Mouse (Mus musculus) heart, adult 2 months (tissue): ENCODE measurements around the gene Stard5. TPM values are rescaled to one million over a fixed set of nuclear protein-coding genes. Genes with fewer than 3 reads are reported as not detected.

Experiments
- DNase-seq, 2 experiments: peaks; one replicate each; pipeline ENCODE4 v3.0.0; 2021
- H3K27ac ChIP-seq: fragments of 200-600 bp; 2 replicates; pipeline ENCODE4 v1.8.1; 2022
- H3K27me3 ChIP-seq: fragments of 200-500 bp; 2 replicates; pipeline ENCODE4 v1.6.1; 2012; ENCODE audit warnings: mild to moderate bottlenecking, low read length, inconsistent platforms, mixed read lengths; ENCODE audit not compliant: control insufficient read depth, insufficient read depth
- H3K36me3 ChIP-seq: fragments of 200-500 bp; 2 replicates; pipeline ENCODE4 v1.6.1; 2012; ENCODE audit warnings: low read length, inconsistent platforms; ENCODE audit not compliant: control insufficient read depth, insufficient read depth
- H3K4me1 ChIP-seq: fragments of 200-500 bp; 2 replicates; pipeline ENCODE4 v1.6.1; 2011; ENCODE audit warnings: low read length; ENCODE audit not compliant: control insufficient read depth, insufficient read depth
- H3K4me3 ChIP-seq: fragments of 200-600 bp; 2 replicates; pipeline ENCODE4 v1.8.1; 2022
- H3K79me2 ChIP-seq: fragments of 200-500 bp; replicated peaks from 2 replicates; pipeline ENCODE4 v1.6.1; 2012; ENCODE audit warnings: mild to moderate bottlenecking, inconsistent platforms, low read length, moderate library complexity, mixed read lengths; ENCODE audit not compliant: control insufficient read depth, insufficient read depth
- H3K9ac ChIP-seq: fragments of 200-500 bp; 2 replicates; pipeline ENCODE4 v1.6.1; 2012; ENCODE audit warnings: low read depth, mild to moderate bottlenecking, control low read depth, inconsistent platforms, low read length, mixed read lengths
- CTCF ChIP-seq: fragments of 200-600 bp; IDR thresholded peaks from 2 replicates; pipeline ENCODE4 v1.8.1; 2022; ENCODE audit warnings: antibody characterized with exemption, mild to moderate bottlenecking, moderate library complexity
- EP300 ChIP-seq: fragments of 200-500 bp; IDR thresholded peaks from 2 replicates; pipeline ENCODE4 v1.6.1; 2011; ENCODE audit warnings: low read depth, low read length, control low read depth; ENCODE audit not compliant: insufficient read depth
- POLR2A ChIP-seq: fragments of 200-500 bp; IDR thresholded peaks from 2 replicates; pipeline ENCODE4 v1.6.1; 2011; ENCODE audit warnings: mild to moderate bottlenecking, low read depth, low read length, control low read depth; ENCODE audit not compliant: insufficient read depth
- WGBS: fragments of 180-500 bp; shearing (Covaris S2); methylation state at CpG from one replicate; pipeline ENCODE4 v1.1.7; 2018; 5-methylcytosine and 5-hydroxymethylcytosine counted together
- intact Hi-C: fragments of 180-260 bp; cut with DNase I; formaldehyde crosslinking; loops from one replicate; pipeline ENCODE4 v1.15.1; 2025
- polyA plus RNA-seq: library from polyadenylated mRNA; depleted of rRNA; stranded (reverse); fragments of >200 nt; gene quantifications from 2 replicates; pipeline ENCODE4 v1.2.3, GENCODE M21; 2012
- total RNA-seq, 2 experiments: library from RNA; stranded (reverse); gene quantifications; 2 replicates each; pipeline ENCODE4 v1.2.3; 2021

Gene Stard5
- total and polyA plus RNA-seq, 3 experiments = 6.7 to 9.2 (median 8.6) TPM

GRCm38 (mm10) chr7:83654938-83655630 is 23.3 kb downstream of the Stard5 start:
- no peaks in the 10 kb centered on the region for H3K27me3 ChIP-seq
- H3K9ac ChIP-seq = peak overlapping the region; percentile 59
- H3K4me1 ChIP-seq = peaks cover 15% of the 10 kb centered on the region
- TF ChIP-seq CTCF = no peak
- TF ChIP-seq POLR2A = peak; percentile 67
- TF ChIP-seq EP300 = peak; percentile 85; the same call in 1 of the 2 replicates
- H3K36me3 ChIP-seq = peaks cover 4% of the 10 kb centered on the region
- 34% methylated on average over 5 of the region's 5 CpGs for WGBS
- peak overlapping the region; percentile 87 for H3K27ac ChIP-seq
- intact Hi-C loops = no loop called here
- H3K4me3 ChIP-seq = peak overlapping the region; percentile 52
- DNase-seq = peak; percentile 64 to 81
- no peaks in the 10 kb centered on the region for H3K79me2 ChIP-seq

- Histone ChIP-seq H3K4me1 (peaks cover 10% of the 10 kb centered on the region), H3K27ac (peak overlapping the region; percentile 78)
- no peak for DNase-seq
Observed at GRCm38 (mm10) chr7:83658716-83659115, 27.0 kb downstream of the Stard5 start.

GRCm38 (mm10) chr7:83659159-83660065 is 27.7 kb downstream of the Stard5 start:
- 48% methylated on average over 9 of the region's 9 CpGs for WGBS
- intact Hi-C loops = loop anchor here (1.0 kb wide), 1 partner anchor 224 kb away; no protein-coding TSS in a partner anchor
- Histone ChIP-seq H3K9ac (no peak overlapping the region), H3K27ac (peak overlapping the region; percentile 78), H3K27me3 (no peaks in the 10 kb centered on the region), H3K79me2 (no peaks in the 10 kb centered on the region), H3K4me1 (peaks cover 6% of the 10 kb centered on the region), H3K4me3 (no peak overlapping the region), H3K36me3 (peaks cover 4% of the 10 kb centered on the region; the same call in 1 of the 2 replicates)
- peak; percentile 60 to 80 for DNase-seq
- TF ChIP-seq EP300 = peak; percentile 61; the same call in 1 of the 2 replicates
- 0 out of 2 replicates have a peak, but pooled peaks have one; percentile 23 for TF ChIP-seq POLR2A
- no peak for TF ChIP-seq CTCF

More at GRCm38 (mm10) chr7:83658716-83659115, 27.0 kb downstream of the Stard5 start:
- 43% methylated on average over 1 of the region's 1 CpGs for WGBS
- Histone ChIP-seq H3K9ac (no peak overlapping the region), H3K4me3 (no peak overlapping the region), H3K27me3 (no peaks in the 10 kb centered on the region), H3K36me3 (peaks cover 4% of the 10 kb centered on the region; the same call in 1 of the 2 replicates), H3K79me2 (no peaks in the 10 kb centered on the region)
- intact Hi-C loops = loop anchor here (1.0 kb wide), 1 partner anchor 225 kb away; no protein-coding TSS in a partner anchor
- TF ChIP-seq EP300 = no peak
- TF ChIP-seq CTCF = no peak
- TF ChIP-seq POLR2A = no peak

GRCm38 (mm10) chr7:83660273-83660691 is 28.5 kb downstream of the Stard5 start:
- Histone ChIP-seq H3K36me3 (peaks cover 4% of the 10 kb centered on the region; the same call in 1 of the 2 replicates), H3K9ac (no peak overlapping the region), H3K27ac (peak overlapping the region; percentile 78; the same call in 1 of the 2 replicates), H3K4me3 (no peak overlapping the region), H3K79me2 (no peaks in the 10 kb centered on the region), H3K27me3 (no peaks in the 10 kb centered on the region), H3K4me1 (peaks cover 6% of the 10 kb centered on the region)
- TF ChIP-seq CTCF (peak; percentile 22; the same call in 1 of the 2 replicates), EP300 (no peak)
- no peak for DNase-seq
- WGBS = 87% methylated on average over 11 of the region's 11 CpGs
- intact Hi-C loops = no loop called here

- Histone ChIP-seq H3K27me3 (no peaks in the 10 kb centered on the region), H3K79me2 (no peaks in the 10 kb centered on the region), H3K36me3 (peaks cover 4% of the 10 kb centered on the region; the same call in 1 of the 2 replicates), H3K4me3 (no peak overlapping the region), H3K4me1 (peaks cover 4% of the 10 kb centered on the region), H3K9ac (no peak overlapping the region), H3K27ac (no peak overlapping the region)
- intact Hi-C loops = no loop called here
- no peak for DNase-seq
- TF ChIP-seq CTCF (no peak), POLR2A (no peak), EP300 (no peak)
- 92% methylated on average over 10 of the region's 10 CpGs for WGBS
Observed at GRCm38 (mm10) chr7:83661031-83661430, 29.3 kb downstream of the Stard5 start.
